Mouse (Mus musculus) gastrocnemius, postnatal 36 days (tissue): ENCODE results near the gene Pard3b. TPM values are rescaled to one million over a fixed set of nuclear protein-coding genes. Genes with fewer than 3 reads are reported as not detected.

Source experiments
- DNase-seq, 2 experiments: peaks; one replicate each; pipeline ENCODE4 v3.0.0; 2022
- intact Hi-C: fragments of 180-260 bp; cut with DNase I; formaldehyde crosslinking; loops from one replicate; pipeline ENCODE4 v1.15.1; 2025
- total RNA-seq, 2 experiments: library from RNA; stranded (reverse); gene quantifications; 2 replicates each; pipeline ENCODE4 v1.2.3; 2021

Pard3b gene
- total RNA-seq, 2 experiments from 2014 or later: 5.0 to 5.1 TPM

DNA sequence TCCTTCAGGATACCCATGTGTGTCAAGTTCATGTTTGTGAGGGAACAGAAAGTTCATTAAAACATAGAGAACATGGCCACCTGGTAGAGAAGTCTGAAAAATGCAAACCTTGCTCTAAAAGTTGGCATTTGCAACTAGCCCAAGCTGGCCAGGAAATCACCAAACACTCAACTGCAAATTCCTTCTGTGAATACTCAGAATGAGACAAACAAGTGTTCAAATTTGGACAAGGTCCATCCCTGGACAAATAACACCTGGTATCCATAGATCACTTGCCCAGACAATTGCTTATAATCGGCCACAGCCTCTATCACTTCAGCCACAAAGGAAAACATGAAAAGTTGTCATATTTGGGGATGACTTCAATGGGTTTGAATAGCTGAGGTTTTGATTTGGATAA is 701.6 kb downstream of the Pard3b start:
- no peak for DNase-seq
- intact Hi-C loops: no loop called here

DNA sequence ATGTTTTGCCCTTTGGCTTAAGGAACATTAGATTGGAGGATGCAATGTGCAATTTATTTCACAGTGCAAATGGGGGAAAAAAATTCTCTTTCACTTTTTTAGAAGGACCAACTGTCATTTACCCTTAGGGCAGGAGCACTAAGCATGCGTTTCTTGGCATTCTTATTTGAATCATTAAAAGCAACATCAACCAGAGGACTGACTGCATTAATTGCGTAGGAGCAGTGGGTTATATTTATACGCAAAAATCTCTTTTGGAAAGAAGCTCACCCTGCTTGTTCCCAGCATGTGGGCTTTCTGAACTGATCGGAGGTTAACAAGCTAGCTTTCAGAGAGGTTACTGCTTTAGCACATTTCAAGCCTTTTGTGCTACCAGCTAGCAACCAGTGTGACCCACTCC is 705.7 kb downstream of the Pard3b start:
- DNase-seq: no peak
- intact Hi-C loops: no loop called here

DNA sequence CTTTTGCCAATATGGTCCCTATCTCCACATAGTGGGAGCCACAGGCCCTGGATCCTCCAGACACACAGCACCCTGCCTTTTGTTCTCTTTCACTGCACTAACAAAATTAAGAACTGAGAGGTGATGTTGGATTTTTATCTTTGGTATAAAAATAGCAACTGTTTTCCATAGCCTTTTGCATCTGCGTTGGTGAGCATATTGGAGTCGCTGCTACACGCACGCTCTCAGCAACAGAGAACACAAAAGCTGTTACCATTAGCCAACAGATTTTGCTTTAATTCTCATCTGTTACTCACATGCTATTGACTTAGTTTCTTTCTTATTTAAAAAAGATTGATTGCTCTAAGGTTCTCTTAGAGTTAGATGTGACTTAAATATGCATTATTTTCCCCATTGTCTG is 709.7 kb downstream of the Pard3b start:
- no peak for DNase-seq
- intact Hi-C loops: no loop called here

DNA sequence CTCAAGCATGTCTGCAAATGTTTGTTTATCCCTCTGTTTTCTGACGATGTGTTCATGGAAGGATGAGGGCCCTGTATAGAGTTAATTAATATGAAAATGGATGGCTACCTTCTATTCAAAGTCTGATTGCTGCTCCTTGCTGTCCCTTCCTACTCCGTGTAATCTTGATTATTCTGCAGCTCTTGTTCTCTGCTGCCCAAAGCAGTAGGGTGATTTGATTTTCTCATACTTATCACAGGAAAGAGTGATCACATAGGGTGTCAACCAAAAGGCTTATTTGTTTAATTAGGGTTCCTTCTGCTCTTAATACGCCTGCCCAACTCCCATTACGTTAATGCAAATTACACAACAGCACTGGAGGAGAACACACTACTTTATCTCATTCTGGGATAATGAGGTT is 716.9 kb downstream of the Pard3b start:
- no peak for DNase-seq
- intact Hi-C loops: no loop called here

DNA sequence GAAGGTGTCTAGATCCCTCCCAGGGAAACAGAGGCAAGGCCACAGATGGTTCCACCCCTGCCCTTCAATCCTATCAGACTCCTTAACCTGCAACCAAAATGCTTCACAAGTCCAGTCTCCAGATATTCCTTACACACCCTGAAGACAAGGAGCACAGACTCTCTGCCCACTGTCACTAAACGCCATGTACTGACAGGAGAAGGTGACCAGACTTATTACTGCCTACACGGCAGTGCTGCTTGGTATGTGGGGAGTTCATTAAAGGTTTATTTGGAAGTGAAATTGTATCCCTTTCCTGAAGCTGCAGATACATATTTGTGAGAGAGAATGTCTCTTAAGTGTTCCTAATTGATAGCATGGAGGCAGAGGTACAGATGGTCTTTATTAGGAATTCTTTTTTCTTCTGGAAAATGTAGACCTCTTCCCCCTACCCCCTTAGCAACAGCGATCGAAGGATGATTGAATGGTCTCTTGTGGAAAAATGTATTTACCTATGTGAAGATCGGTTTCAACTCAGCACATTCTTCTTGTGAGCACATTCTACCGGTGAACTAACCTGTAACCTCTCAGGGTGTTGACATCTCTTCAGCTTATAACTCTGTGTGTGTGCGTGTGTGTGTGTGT is 735.9 kb downstream of the Pard3b start:
- DNase-seq: no peak
- intact Hi-C loops: no loop called here

DNA sequence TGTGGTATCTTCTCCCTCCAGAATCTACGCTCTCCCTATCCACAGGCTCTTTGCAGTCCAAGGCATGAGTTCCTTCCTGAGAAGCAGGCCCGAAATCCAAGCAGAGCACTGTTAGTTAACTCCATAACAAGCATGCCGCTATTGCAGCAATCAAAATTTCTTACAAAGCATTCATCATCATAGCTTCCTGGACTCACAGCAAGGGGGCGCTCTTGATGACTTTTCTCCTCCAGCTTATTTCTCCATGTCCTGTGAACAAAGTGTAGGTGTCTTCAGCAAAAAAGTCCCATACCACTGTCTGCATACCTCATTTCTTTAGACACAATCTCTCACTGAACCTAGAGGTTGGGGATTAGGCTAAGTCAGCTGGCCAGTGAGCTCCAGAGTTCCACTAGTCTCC is 739.7 kb downstream of the Pard3b start:
- DNase-seq: no peak
- intact Hi-C loops: no loop called here

DNA sequence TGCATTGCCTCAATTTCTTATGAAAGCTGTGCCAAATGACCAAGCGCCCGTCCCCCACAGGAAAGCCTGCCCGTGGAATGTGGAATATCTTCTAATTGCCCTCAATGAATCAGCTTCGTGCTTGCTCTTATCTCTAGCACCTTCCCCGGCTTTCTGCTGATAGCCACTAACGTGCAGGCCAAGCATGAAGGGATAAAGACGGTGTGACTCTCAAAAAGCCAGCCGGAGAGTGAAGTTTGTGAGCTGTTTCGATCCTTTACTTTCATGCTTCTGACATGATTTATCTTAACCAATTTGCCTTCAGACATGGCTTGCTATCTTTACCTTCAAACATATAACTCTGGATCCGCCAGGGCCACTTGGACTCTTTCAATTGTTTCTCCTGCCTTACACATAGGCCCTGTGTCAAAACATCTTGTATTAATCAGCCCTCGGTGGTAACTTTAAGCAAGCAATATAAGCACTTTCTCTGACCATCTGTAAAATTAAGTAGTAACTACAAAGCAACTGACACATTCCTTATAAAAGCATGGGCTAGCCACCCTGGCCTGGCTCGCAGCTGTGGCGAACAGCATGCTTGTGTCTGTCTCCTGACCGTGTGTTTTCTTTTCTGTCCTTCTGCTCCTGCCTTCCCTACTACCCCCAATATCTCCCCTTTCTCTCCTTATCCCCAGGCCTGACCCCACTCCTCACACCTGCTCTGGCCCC is 744.3 kb downstream of the Pard3b start:
- DNase-seq: no peak
- intact Hi-C loops: no loop called here

DNA sequence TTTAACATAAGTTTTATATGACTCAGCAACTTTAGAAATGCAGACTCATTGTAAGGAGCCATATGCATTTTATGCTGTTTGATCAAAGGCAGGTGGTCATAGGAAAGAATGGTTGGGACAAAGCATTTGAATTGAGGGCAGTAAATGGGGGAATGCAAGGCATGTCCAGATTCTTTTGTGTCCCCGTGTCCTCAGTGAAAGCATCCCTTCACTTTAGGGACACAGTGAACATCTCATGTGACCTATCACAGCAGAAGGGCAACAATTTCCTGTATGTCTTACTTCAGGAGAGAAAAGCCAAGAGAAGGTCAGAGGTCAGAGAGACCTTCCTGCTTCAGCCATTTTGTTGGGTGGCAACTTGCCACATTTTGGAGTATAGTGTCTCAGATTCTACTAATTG is 745.6 kb downstream of the Pard3b start:
- DNase-seq: no peak
- intact Hi-C loops: no loop called here

DNA sequence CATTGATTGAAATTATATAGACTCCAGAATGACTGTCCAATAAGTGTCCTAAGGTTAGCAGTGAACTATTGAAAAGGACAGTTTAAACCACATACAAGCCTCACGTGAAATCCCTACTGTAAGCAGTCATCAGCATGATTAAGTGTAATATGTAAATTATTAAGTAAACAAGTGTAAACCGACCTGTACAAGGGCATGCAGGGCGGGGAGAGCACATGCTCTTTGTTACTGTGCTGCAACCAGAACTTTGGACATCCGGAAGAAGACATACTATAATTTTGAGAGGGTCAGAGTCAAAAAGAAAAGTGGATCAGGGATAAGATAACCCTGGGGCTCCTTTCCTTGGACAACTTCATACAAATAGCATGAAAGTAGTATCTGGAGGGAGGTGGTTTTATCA is 749.4 kb downstream of the Pard3b start:
- intact Hi-C loops: no loop called here
- DNase-seq: no peak

DNA sequence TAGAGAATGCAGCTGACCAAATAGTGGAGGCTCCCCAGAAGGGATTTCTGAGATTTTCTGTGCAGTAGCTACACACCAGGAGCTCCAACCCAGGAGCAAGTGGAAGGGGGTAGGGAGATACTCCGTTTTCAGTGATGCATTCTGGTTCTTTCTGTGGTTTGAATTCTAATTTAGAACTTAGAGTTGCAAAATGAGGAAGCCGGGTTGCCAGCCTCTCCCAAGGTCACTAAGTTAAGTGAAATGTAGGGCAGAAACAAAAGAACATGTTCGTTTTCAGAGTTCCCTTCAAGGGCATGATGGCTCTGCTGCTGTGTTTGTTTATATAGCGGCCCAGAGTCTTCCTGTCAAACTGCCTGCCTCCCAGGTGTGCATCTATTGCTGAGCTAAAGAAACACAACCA is 754.2 kb downstream of the Pard3b start:
- DNase-seq: no peak
- intact Hi-C loops: no loop called here

DNA sequence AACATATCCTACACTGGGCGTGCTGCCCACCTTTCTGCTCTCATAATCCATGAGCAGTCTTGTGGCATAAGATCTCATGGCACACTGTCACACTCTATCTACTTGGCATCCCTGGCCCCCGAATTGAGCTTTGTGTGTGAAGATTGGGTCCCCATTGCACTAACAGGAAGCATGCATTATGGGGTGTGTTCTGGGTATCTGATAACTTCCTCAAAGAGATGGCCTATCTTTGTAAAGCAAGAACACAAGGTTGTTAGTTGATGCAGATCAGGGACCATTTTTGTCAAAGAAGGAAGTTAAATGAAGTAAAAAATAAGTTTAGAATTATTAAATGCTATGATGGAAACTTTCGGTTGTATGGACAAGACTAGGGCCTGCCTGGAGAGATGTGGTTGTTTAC is 755.9 kb downstream of the Pard3b start:
- no peak for DNase-seq
- intact Hi-C loops: no loop called here

DNA sequence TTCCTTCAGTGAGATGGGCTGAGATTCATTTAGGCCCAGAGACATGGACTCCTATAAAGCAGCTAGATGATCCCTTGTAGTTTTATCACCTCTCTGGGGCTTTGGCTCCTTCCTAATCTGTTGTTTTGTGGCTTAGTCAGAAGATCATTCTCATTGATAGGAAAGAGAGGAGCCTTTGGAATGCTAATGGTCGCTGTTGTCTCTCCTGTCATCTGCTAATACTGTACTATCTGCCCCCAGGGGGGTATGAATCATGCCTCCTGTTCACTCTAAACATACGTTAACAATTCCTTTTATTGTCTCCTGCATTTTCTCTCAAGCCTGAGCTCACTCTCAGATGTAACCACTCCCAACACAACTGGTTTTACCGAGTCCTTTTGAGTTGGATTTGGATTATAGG is 759.6 kb downstream of the Pard3b start:
- DNase-seq: no peak
- intact Hi-C loops: no loop called here

DNA sequence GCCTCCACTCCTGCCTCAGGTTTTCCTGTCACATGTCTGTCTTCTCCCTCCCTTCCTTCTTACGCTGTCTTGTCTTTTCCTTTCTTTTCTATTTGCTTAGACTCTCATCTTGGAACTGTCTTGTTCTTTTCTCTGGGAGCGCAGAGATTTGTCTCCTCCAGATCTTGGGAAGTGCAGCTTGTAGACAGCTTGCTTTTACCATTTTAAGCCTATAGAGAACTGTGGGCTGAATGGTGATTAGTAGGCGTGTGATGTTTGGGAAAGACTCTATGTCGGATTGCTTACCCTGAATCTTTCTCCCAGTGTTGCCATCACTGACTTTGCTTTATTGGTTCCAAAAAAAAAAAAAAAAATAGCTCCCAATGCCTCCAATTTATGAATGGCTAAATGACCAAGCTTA is 760.1 kb downstream of the Pard3b start:
- intact Hi-C loops: no loop called here
- DNase-seq: no peak

DNA sequence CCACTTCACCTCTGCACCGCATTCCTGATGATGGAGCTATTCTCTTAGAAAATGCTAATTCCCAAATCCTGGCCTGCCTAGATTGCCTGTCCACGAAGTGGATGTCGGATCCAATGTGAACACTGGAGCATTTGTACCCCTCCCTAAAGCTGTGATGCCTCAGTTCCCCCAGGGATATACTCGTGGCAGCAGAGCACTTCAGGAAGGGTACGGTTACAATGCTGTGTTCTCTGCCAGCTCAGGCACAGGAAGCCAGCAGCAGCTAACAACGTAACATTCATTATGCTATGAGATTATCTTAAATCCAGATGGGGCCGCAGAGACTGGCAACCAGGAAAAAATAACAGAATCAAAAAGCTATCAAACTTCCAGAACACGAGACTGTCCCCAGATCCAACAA is 766.4 kb downstream of the Pard3b start:
- intact Hi-C loops: no loop called here
- no peak for DNase-seq

DNA sequence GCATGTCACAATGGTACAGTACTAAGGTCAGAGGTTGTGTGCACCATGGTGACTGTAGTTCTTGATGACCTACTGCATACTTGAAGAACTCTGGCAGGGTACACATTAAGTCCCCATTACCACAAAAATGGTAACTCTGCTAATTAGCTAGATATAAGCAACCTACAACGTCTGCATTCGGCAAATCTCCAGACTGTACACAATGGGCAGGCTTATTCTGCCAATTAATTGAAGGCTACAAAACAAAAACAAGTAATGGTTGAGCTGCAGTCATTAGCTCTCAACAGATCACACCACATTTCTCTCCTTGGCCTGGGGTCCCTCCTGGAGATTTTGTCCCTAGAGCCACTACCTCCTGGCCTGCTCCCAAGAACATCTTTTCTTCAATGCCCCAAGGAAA is 772.7 kb downstream of the Pard3b start:
- intact Hi-C loops: no loop called here
- DNase-seq: no peak

DNA sequence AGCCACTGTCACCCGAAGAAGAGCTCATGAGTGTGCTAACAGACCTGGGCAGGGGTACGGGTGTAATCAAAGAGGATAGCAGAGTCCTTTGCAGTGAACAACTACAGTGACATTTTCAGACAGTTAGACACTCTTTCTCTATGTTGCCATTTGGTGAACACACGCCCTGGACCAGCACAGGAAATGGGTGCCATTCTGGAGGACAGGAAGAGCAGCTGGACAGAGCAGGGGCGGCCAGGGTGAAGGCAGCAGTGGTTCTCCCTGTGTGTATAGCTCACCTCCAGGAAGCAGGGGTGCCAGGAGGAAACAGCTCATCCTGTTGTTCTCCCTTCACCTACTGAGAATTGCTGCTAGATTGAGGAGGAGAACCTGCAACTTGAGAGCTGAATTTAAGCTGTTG is 773.4 kb downstream of the Pard3b start:
- no peak for DNase-seq
- intact Hi-C loops: no loop called here

DNA sequence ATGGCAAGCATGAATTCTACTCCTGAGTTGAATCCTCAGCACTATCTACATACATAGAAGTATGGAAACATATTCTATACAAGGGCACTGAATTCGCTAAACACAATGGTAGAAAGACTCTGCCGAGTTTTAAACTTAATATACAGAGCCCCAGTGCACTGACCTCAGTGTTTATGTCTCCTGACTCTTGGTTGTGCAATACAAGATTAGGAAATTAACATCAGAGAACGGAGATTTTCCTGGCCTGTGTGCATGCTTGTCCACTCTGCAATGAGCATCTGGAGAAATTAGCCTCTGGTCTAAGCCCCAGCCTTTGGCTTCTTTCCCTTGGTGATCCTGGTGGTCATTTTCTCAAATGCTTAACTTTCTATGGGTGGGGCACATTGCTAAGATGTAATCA is 774.4 kb downstream of the Pard3b start:
- no peak for DNase-seq
- intact Hi-C loops: no loop called here

DNA sequence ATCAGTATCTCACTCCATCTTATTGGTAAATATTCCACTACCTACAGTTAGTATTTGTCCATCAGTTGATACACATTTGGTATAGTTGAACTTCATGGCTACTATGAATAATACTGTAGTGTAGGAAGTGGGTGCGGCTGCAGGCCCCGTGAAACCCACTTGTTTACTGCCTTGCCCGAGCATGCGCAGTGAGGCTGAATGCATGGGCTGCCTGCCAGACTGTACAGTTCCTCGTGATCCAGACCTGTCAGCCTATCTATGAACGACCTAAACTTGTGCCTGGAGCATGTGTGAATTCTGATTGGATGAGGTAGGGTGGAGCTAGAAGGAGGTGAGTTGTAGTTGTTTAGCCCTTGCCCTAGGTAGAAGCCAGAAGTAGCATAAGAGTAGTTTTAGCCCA is 775.9 kb downstream of the Pard3b start:
- DNase-seq: no peak

DNA sequence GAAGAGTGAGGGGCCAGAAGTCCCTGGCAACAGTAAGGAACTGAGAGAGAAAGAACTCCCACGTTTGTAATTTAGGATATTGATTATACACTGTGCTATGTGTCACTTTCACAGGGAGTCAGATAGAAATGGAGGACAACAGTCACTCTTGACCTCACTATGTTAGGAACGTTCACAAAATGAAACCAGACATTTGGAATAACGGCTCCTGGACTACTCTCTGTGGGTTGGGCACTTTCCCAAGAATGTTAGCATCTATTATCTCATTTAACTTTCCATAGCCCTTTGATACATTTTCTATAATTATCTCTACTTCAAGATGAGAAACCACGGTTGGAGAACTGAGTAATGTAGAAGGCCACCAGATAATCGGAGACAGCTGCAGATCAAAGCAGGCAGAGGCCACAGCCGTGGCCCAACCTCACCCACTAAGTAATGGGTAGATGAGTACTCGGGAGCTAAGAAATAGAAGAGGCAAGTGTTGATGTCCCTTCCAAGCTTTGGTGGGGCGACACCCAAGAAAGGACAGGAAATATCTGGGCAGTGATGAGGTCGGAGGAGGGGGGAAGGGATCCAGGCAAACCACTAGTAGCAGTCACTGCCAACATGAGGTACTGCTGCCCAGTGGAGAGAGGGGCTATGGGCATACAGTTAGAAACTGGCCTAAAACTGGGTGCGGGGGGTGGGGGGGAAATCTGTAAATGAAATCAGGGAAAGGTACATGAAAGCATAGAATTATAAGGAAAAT is 778.2 kb downstream of the Pard3b start:
- intact Hi-C loops: no loop called here
- DNase-seq: no peak

More for the DNA sequence above, 775.9 kb downstream of the Pard3b start:
- intact Hi-C loops: loop anchor here (2.0 kb wide), 1 partner anchor 26 kb away; no protein-coding TSS in a partner anchor

DNA sequence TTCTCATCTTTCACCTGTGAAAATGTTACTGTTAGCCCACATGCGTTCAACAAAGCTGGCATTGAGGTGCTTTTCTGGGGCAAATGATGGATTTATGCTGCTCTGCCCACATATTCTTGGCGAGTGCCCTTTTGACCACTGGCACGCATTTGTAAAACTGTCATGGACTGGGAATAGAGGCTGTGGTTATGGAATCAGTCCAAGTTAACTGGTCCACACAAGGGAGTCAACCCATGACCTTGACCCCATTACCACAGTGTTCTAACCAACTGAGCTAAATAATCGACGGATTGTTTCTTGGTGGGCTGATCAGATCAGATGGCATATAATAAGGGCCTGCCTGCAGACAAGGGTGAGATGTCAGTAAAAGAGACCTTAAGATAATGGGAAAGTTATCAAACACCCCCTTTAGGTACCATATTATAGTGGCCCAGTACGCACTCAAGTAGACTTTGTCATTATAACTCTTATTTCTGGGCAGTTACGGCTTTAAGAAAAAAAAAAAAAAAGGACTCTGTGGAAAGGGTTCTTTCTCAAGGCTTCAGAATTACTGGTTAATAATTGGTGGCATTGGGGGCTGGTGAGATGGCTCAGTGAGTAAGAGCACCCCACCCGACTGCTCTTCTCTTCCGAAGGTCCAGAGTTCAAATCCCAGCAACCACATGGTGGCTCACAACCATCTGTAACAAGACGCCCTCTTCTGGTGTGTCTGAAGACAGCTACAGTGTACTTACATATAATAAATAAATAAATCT is 784.4 kb downstream of the Pard3b start:
- intact Hi-C loops: no loop called here
- no peak for DNase-seq

DNA sequence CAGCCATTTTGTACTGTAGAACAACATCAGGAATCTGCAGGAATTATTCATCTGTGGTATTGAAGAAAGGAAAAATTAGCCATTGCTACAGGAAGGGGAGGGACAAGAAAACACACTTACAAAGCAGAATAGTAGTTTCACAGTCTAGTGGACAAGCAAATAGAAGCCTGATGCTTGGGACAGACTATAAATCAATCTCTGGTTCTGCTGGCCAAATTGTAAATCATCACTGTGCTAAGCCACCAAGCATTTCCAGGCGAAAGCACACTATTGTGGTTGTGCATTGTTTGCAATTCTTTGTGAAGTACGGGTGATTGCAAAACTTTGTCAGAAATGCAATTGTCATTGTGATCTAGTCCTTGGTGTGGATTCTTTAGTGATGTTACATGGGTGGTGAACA is 786.7 kb downstream of the Pard3b start:
- intact Hi-C loops: no loop called here
- DNase-seq: no peak
